Mouse (Mus musculus): ENCODE measurements around the gene Ryr2.
"Not testable (repeated sequence)": the region's sequence is repeated elsewhere in the genome, so short reads cannot be mapped to it uniquely, and the experiment has no call there.

Ryr2 gene

GRCm38 (mm10) chr13:11549644-11550043 is 557.1 kb downstream of the Ryr2 start:
- no peak for DNase-seq (ENCODE audit: low read depth, low spot score)

- not testable (repeated sequence) for DNase-seq (ENCODE audit: low read depth, low spot score)
Observed at GRCm38 (mm10) chr13:11549136-11549535, 557.6 kb downstream of the Ryr2 start.

GRCm38 (mm10) chr13:11545841-11546240 is 560.9 kb downstream of the Ryr2 start:
- no peak for DNase-seq (ENCODE audit: low read depth, low spot score)

GRCm38 (mm10) chr13:11542546-11542945 is 564.2 kb downstream of the Ryr2 start:
- DNase-seq (ENCODE audit: low read depth, low spot score): no peak

- no peak for DNase-seq (ENCODE audit: low read depth, low spot score)
Observed at GRCm38 (mm10) chr13:11536851-11537250, 569.9 kb downstream of the Ryr2 start.

GRCm38 (mm10) chr13:11535874-11536273 is 570.9 kb downstream of the Ryr2 start:
- DNase-seq (ENCODE audit: low read depth, low spot score): no peak

- DNase-seq (ENCODE audit: low read depth, low spot score): no peak
Observed at GRCm38 (mm10) chr13:11533265-11533664, 573.5 kb downstream of the Ryr2 start.

- no peak for DNase-seq (ENCODE audit: low read depth, low spot score)
Observed at GRCm38 (mm10) chr13:11532014-11532890, 574.5 kb downstream of the Ryr2 start.

- no peak for DNase-seq (ENCODE audit: low read depth, low spot score)
Observed at GRCm38 (mm10) chr13:11523612-11524011, 583.1 kb downstream of the Ryr2 start.

GRCm38 (mm10) chr13:11520765-11521164 is 586.0 kb downstream of the Ryr2 start:
- DNase-seq (ENCODE audit: low read depth, low spot score): no peak

- DNase-seq (ENCODE audit: low read depth, low spot score): no peak
Observed at GRCm38 (mm10) chr13:11511540-11512177, 595.1 kb downstream of the Ryr2 start.

Data from A20 (cell line).